ENCODE assay signal across 8 mouse cellular contexts in genomic region chr11:52282420-52282773, GRCm38 (mm10). TPM values are rescaled to one million over a fixed set of nuclear protein-coding genes. Genes with fewer than 3 reads are reported as not detected.
DNase-seq lines count a peak whose midpoint lies in the region; ATAC-seq and TF ChIP-seq lines count a peak whose summit lies in the region.

No protein-coding gene starts in this region.

- TF ChIP-seq POLR2A in limb, embryonic 14.5 days (IDR thresholded peaks at IDR 0.05; ENCODE audit: borderline replicate concordance, extremely low read depth, insufficient read depth, insufficient read length) = no peak

- peaks cover 16% of the 10 kb centered on the region for H3K4me1 ChIP-seq in neural tube, embryonic 11.5 days (ENCODE audit: control insufficient read depth, insufficient read depth, low read length)
- peaks cover 6% of the 10 kb centered on the region for H3K4me1 ChIP-seq in limb, embryonic 14.5 days (ENCODE audit: control insufficient read depth, insufficient read depth, low read length)
- peaks cover 27% of the 10 kb centered on the region for H3K4me1 ChIP-seq in stomach, embryonic 15.5 days

- H3K27ac ChIP-seq in neural tube, embryonic 11.5 days (ENCODE audit: low read depth, low read length) = no peak overlapping the region
- H3K27ac ChIP-seq in limb, embryonic 14.5 days (replicated peaks; ENCODE audit: low read depth, low read length) = no peak overlapping the region
- H3K27ac ChIP-seq in stomach, embryonic 15.5 days = no peak overlapping the region

- no peaks in the 10 kb centered on the region for H3K36me3 ChIP-seq in neural tube, embryonic 11.5 days (ENCODE audit: control insufficient read depth, insufficient read depth, low read length)
- H3K36me3 ChIP-seq in limb, embryonic 14.5 days (ENCODE audit: control insufficient read depth, insufficient read depth, low read length) = no peaks in the 10 kb centered on the region
- H3K36me3 ChIP-seq in stomach, embryonic 15.5 days = no peaks in the 10 kb centered on the region

- under 1% methylated on average over 19 of the region's 19 CpGs for WGBS in neural tube, embryonic 11.5 days
- 3% methylated on average over 18 of the region's 19 CpGs for WGBS in limb, embryonic 14.5 days
- WGBS in stomach, embryonic 15.5 days = 2% methylated on average over 19 of the region's 19 CpGs

- peak overlapping the region; percentile 58 for H3K4me3 ChIP-seq in neural tube, embryonic 11.5 days (ENCODE audit: low read depth, low read length)
- H3K4me3 ChIP-seq in limb, embryonic 14.5 days (replicated peaks; ENCODE audit: low read length) = peak overlapping the region; percentile 59
- peak overlapping the region; percentile 70 for H3K4me3 ChIP-seq in stomach, embryonic 15.5 days (replicated peaks)

- no peaks in the 10 kb centered on the region for H3K9me3 ChIP-seq in neural tube, embryonic 11.5 days (ENCODE audit: control insufficient read depth, low read length)
- H3K9me3 ChIP-seq in limb, embryonic 14.5 days (ENCODE audit: control insufficient read depth, low read length) = no peaks in the 10 kb centered on the region
- no peaks in the 10 kb centered on the region for H3K9me3 ChIP-seq in stomach, embryonic 15.5 days

- peak; percentile 50 for DNase-seq in adrenal gland, postnatal 10 days
- DNase-seq in adrenal gland, postnatal 25 days = no peak
- DNase-seq in neural tube, embryonic 11.5 days (ENCODE audit: low spot score) = no peak
- no peak for DNase-seq in neural tube, embryonic 10.5 days (ENCODE audit: extremely low spot score, low spot score)
- DNase-seq in limb, embryonic 14.5 days (ENCODE audit: low spot score) = no peak
- no peak for DNase-seq in gastrocnemius, adult 8-10 months (ENCODE audit: low spot score in 2 of 2)
- no peak for DNase-seq in frontal cortex, postnatal 25 days (ENCODE audit: low spot score in 2 of 2)

- peaks cover 20% of the 10 kb centered on the region for H3K27me3 ChIP-seq in neural tube, embryonic 11.5 days (ENCODE audit: control insufficient read depth, insufficient read depth, low read length)
- peaks cover 25% of the 10 kb centered on the region; the same call in 1 of the 2 replicates for H3K27me3 ChIP-seq in limb, embryonic 14.5 days (ENCODE audit: control insufficient read depth, insufficient read depth, low read length)
- no peaks in the 10 kb centered on the region for H3K27me3 ChIP-seq in stomach, embryonic 15.5 days (replicated peaks)

- peak overlapping the region; percentile 95 for H3K4me2 ChIP-seq in neural tube, embryonic 11.5 days (ENCODE audit: low read depth)
- H3K4me2 ChIP-seq in limb, embryonic 14.5 days (replicated peaks; ENCODE audit: low read depth, low read length, severe bottlenecking) = peak overlapping the region; percentile 95
- H3K4me2 ChIP-seq in stomach, embryonic 15.5 days = peak overlapping the region; percentile 96

- peak overlapping the region; percentile 60 for H3K9ac ChIP-seq in neural tube, embryonic 11.5 days (ENCODE audit: low read length)
- peak overlapping the region; percentile 58 for H3K9ac ChIP-seq in limb, embryonic 14.5 days (ENCODE audit: low read depth, low read length, severe bottlenecking)
- H3K9ac ChIP-seq in stomach, embryonic 15.5 days = peak overlapping the region; percentile 61; the same call in 1 of the 2 replicates

- ATAC-seq in neural tube, embryonic 11.5 days (ENCODE audit: insufficient read depth, low FRiP score, low TSS enrichment) = no peak; the same call in 1 of the 2 replicates
- no peak for ATAC-seq in limb, embryonic 14.5 days (ENCODE audit: low FRiP score, low read depth)
- 0 out of 2 replicates have a peak, but pooled peaks have one; percentile 6 for ATAC-seq in stomach, embryonic 15.5 days (ENCODE audit: insufficient read depth, low FRiP score, low read depth)

RNA-seq across cellular contexts. Expression of gene Tcf7, which starts 0.4 kb away (rescaled TPM):
- 10 to 100 TPM; 41.7 to 42.2 TPM for total RNA-seq in adrenal gland, postnatal 10 days (2021)
- 38.8 and 41.3 TPM in 2 replicates for total RNA-seq in adrenal gland, postnatal 25 days (2021)
- polyA plus RNA-seq in neural tube, embryonic 11.5 days (2014; fragmentation: Nextera tagmentation; extraction: Ambion mirVana) = 10.6 and 12.7 TPM in 2 replicates
- polyA plus RNA-seq in limb, embryonic 14.5 days (2012; rRNA removed) = 14.0 and 17.6 TPM in 2 replicates
- polyA plus RNA-seq in limb, embryonic 14.5 days (2014; fragmentation: Nextera tagmentation; extraction: Ambion mirVana) = 13.2 and 14.4 TPM in 2 replicates
- 7.5 and 7.6 TPM in 2 replicates for polyA plus RNA-seq in stomach, embryonic 15.5 days (2015; fragmentation: Nextera tagmentation; extraction: Ambion mirVana)
- total RNA-seq in gastrocnemius, adult 8-10 months (2022) = under 1 TPM; 0.31 to 0.39 (median 0.34) TPM

RNA-seq across cellular contexts. Expression of gene Skp1a, which starts 50.6 kb away (rescaled TPM):
- 100 to 1,000 TPM; 309 to 323 TPM for total RNA-seq in adrenal gland, postnatal 10 days (2021)
- 448 and 476 TPM in 2 replicates for total RNA-seq in adrenal gland, postnatal 25 days (2021)
- polyA plus RNA-seq in neural tube, embryonic 11.5 days (2014; fragmentation: Nextera tagmentation; extraction: Ambion mirVana) = 915 and 972 TPM in 2 replicates
- 134 and 172 TPM in 2 replicates for polyA plus RNA-seq in limb, embryonic 14.5 days (2012; rRNA removed)
- polyA plus RNA-seq in limb, embryonic 14.5 days (2014; fragmentation: Nextera tagmentation; extraction: Ambion mirVana) = 746 and 751 TPM in 2 replicates
- 657 and 713 TPM in 2 replicates for polyA plus RNA-seq in stomach, embryonic 15.5 days (2015; fragmentation: Nextera tagmentation; extraction: Ambion mirVana)
- 100 to 1,000 TPM; 285 to 312 (median 290) TPM for total RNA-seq in gastrocnemius, adult 8-10 months (2022)

Comparison
In these comparisons a context has a peak if more than half of its experiments do, and no peak if none do; other contexts are left out.
1. RNA of gene Tcf7, which starts 0.4 kb away (total RNA-seq): 41.7 to 42.2 TPM in adrenal gland, postnatal 10 days and 38.8 to 41.3 TPM in adrenal gland, postnatal 25 days; 0.31 to 0.39 TPM in gastrocnemius, adult 8-10 months; every median in the first group is over 10 times any median in the second.
2. Peak in every context shown above with its lines, with median percentiles within 50 percentile points of each other: H3K4me2 ChIP-seq, H3K4me3 ChIP-seq and H3K9ac ChIP-seq.